ENCODE assay signal across 19 mouse cellular contexts in the genomic region with DNA sequence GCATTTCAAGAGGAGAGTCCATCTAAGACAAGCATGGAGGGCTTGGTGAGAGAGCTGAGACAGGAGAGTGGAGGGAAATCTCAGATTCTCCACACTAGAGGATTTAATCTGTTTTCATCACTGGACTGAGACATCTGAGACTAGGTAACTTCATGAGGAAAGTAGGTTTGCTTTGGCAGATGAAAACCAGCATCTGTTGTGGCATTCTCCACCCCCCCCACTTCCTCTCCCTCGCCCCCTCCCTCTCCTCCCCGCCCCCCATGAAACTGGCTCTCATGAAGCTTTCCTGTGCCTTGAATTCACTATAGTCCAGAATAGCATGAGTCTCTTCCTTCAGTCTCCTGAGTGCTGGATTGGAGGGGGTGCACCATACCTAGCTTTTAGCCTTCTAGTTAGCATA.
DNase-seq lines count a peak whose midpoint lies in the region; ATAC-seq and TF ChIP-seq lines count a peak whose summit lies in the region.
"Had no signal": no experiment of that assay in that cellular context is flagged by ENCODE, and none has a peak within 500 bp of the region (broad histone marks: within the 10 kb centered on the region; RNA-seq: fewer than 3 reads in every experiment).

No protein-coding gene starts in this region.

- H3K9ac ChIP-seq in midbrain, embryonic 13.5 days (replicated peaks), result no peak overlapping the region
- H3K9ac ChIP-seq: forebrain, embryonic 13.5 days; forebrain, postnatal 0 days; hindbrain, embryonic 13.5 days had no signal

- 17% methylated on average over 2 of the region's 2 CpGs for WGBS in thymus, adult 2 months
- WGBS in midbrain, embryonic 13.5 days, result 74% methylated on average over 2 of the region's 2 CpGs
- 73% methylated on average over 2 of the region's 2 CpGs for WGBS in kidney, adult 2 months

- H3K9me3 ChIP-seq in midbrain, embryonic 13.5 days, result no peaks in the 10 kb centered on the region
- H3K9me3 ChIP-seq: embryonic facial prominence, embryonic 10.5 days; forebrain, embryonic 13.5 days; heart, embryonic 10.5 days; hindbrain, embryonic 13.5 days had no signal

- no peak for TF ChIP-seq CTCF in thymus, adult 2 months (IDR thresholded peaks at IDR 0.05; ENCODE audit: borderline replicate concordance, control insufficient read depth, extremely low read depth, insufficient read depth, low read length, poor library complexity)
- TF ChIP-seq CTCF in kidney, adult 2 months (conservative IDR thresholded peaks at IDR 0.05; ENCODE audit: insufficient read depth, insufficient read length, low read depth, low read length), result no peak

- no peaks in the 10 kb centered on the region for H3K36me3 ChIP-seq in thymus, adult 2 months (ENCODE audit: control insufficient read depth, insufficient read depth, low read length)
- H3K36me3 ChIP-seq in midbrain, embryonic 13.5 days, result no peaks in the 10 kb centered on the region
- no peaks in the 10 kb centered on the region for H3K36me3 ChIP-seq in kidney, adult 2 months (ENCODE audit: control insufficient read depth, insufficient read depth, low read length)
- H3K36me3 ChIP-seq: embryonic facial prominence, embryonic 10.5 days; heart, embryonic 10.5 days; hindbrain, embryonic 13.5 days had no signal

- peaks cover 14% of the 10 kb centered on the region for H3K4me1 ChIP-seq in thymus, adult 2 months (replicated peaks; ENCODE audit: control insufficient read depth, insufficient read depth, low read length)
- no peaks in the 10 kb centered on the region for H3K4me1 ChIP-seq in midbrain, embryonic 13.5 days (replicated peaks)
- H3K4me1 ChIP-seq in kidney, adult 2 months (ENCODE audit: control insufficient read depth, insufficient read depth, low read length), result no peaks in the 10 kb centered on the region
- H3K4me1 ChIP-seq: embryonic facial prominence, embryonic 10.5 days; forebrain, embryonic 13.5 days; hindbrain, embryonic 13.5 days had no signal

- no peaks in the 10 kb centered on the region for H3K27me3 ChIP-seq in thymus, adult 2 months (ENCODE audit: control insufficient read depth, insufficient read depth, low read length)
- no peaks in the 10 kb centered on the region for H3K27me3 ChIP-seq in midbrain, embryonic 13.5 days
- no peaks in the 10 kb centered on the region; the same call in 1 of the 2 replicates for H3K27me3 ChIP-seq in kidney, adult 2 months (replicated peaks; ENCODE audit: control insufficient read depth, insufficient read depth, low read length)
- H3K27me3 ChIP-seq: forebrain, embryonic 13.5 days; hindbrain, embryonic 13.5 days had no signal

- H3K27ac ChIP-seq in thymus, adult 2 months (ENCODE audit: control insufficient read depth, insufficient read depth, low read length), result 0 out of 2 replicates have a peak overlapping the region, but pooled peaks have one; percentile 37
- no peak overlapping the region for H3K27ac ChIP-seq in midbrain, embryonic 13.5 days
- no peak overlapping the region for H3K27ac ChIP-seq in kidney, adult 2 months (ENCODE audit: insufficient read depth, low read depth, low read length)
- H3K27ac ChIP-seq: embryonic facial prominence, embryonic 10.5 days; forebrain, embryonic 13.5 days; heart, embryonic 10.5 days; hindbrain, embryonic 13.5 days; hindbrain, postnatal 0 days had no signal

- no peak overlapping the region for H3K4me3 ChIP-seq in thymus, adult 2 months (ENCODE audit: control insufficient read depth, insufficient read depth, low read length)
- H3K4me3 ChIP-seq in midbrain, embryonic 13.5 days (replicated peaks), result no peak overlapping the region
- no peak overlapping the region for H3K4me3 ChIP-seq in kidney, adult 2 months (ENCODE audit: insufficient read depth, low read depth, low read length)
- H3K4me3 ChIP-seq: embryonic facial prominence, embryonic 10.5 days; forebrain, embryonic 13.5 days; heart, embryonic 10.5 days; hindbrain, embryonic 13.5 days had no signal

- no peak for TF ChIP-seq POLR2A in thymus, adult 2 months (IDR thresholded peaks at IDR 0.05; ENCODE audit: control insufficient read depth, extremely low read depth, insufficient read depth, low read length, poor library complexity)
- no peak for TF ChIP-seq POLR2A in kidney, adult 2 months (IDR thresholded peaks at IDR 0.05; ENCODE audit: low read depth, low read length)

- peak; percentile 66 for ATAC-seq in CD4-positive, CD25-positive, alpha-beta regulatory T cell, adult 4 months
- no peak for ATAC-seq in midbrain, embryonic 13.5 days
- ATAC-seq: forebrain, embryonic 13.5 days; forebrain, postnatal 0 days; hindbrain, postnatal 0 days had no signal

- no peak overlapping the region for H3K4me2 ChIP-seq in midbrain, embryonic 13.5 days (replicated peaks)
- H3K4me2 ChIP-seq: forebrain, embryonic 13.5 days; hindbrain, embryonic 13.5 days had no signal

- no peak for DNase-seq in thymus, adult 2 months
- no peak for DNase-seq in thymus, adult 18-20 months
- peak; percentile 60 for DNase-seq in induced T-regulatory cell, adult 2 months (ENCODE audit: low read depth)
- DNase-seq in thymus, postnatal 4 days, result peak; percentile 44
- DNase-seq in kidney, adult 2 months, result no peak
- DNase-seq: adrenal gland, adult 2 months; adrenal gland, postnatal 25 days; cerebellum, adult 2 months; cerebellum, postnatal 10 days; forebrain, postnatal 0 days; heart, adult 18-20 months; heart, postnatal 14 days had no signal

Comparison
In these comparisons a context has a peak if more than half of its experiments do, and no peak if none do; other contexts are left out.
1. DNase-seq: peak in induced T-regulatory cell, adult 2 months (single experiment) and thymus, postnatal 4 days (single experiment); none in thymus, adult 2 months (single experiment), thymus, adult 18-20 months (0 of 2) and kidney, adult 2 months (single experiment).